Mouse (Mus musculus) embryonic fibroblast, embryonic 13.5 days (primary cell): ENCODE measurements around the gene Galnt16.

Source experiments
- CTCF ChIP-seq: IDR thresholded peaks from 2 replicates; pipeline ENCODE4 v1.5.1; 2011; ENCODE audit warnings: mild to moderate bottlenecking, control low read depth, low read length, moderate library complexity, borderline replicate concordance; ENCODE audit not compliant: insufficient read depth
- POLR2A ChIP-seq: IDR thresholded peaks from 2 replicates; pipeline ENCODE4 v1.6.1; 2011; ENCODE audit warnings: low read depth, mild to moderate bottlenecking, control low read depth, low read length, moderate library complexity

DNA sequence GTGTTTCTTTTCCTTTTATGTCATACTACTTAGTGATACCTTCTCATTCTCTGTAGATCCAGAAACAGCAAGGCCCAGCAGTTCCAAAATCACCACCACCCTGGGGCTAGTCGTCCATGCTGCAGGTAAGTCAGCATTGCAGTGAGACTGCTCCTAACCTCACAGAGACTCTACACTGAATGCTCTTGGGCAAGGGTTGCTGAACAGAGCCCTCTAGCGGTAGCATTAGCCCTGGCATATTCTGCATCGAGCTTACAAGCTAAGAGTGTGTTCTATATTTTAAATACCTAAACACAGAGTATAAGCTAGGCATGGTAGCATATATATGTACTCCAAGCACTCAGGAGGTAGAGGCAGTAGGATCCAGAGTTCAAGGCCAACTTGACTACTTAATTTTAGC lies 155.1 kb downstream of the Galnt16 start:
- TF ChIP-seq CTCF, result peak; percentile 28; the same call in 1 of the 2 replicates
- TF ChIP-seq POLR2A, result no peak
